Mouse (Mus musculus): Measurements from ENCODE around the gene Ctnnb1. TPM values are rescaled to one million over a fixed set of nuclear protein-coding genes. Genes with fewer than 3 reads are reported as not detected.

Gene Ctnnb1
- total RNA-seq, 4 experiments from 2014 or later = 868 to 952 (median 900) TPM

DNA sequence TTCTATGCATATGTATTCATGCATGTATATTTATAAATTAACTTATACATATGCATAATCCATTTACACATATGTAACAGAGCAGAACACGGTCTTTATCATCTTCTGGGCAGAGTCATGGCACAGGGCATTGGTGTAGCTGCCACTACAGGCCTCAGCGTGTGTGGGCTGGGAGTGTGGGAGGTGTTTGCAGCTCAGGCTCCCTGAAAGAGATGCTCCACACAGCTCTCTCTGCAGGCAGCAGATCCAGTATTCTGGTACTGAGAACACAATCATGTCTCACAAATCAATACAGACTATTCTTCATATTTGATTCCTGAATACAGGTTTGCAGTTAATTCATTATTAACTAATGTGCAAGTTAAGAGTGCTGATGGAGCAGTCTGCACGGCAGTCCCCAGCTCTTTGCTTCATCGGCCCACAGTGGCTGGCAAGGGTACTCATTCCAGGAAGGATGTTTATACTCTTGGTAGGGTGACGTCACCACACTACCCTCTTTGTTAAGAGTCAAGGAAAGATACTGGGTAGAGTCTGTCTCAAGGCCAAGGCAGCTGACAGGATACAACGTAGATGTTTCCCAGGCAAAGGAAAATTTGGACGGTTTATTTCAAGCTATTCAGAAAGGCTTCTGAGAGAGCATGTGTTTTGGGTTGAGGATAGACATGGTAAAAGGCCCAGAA, 71.8 kb downstream of the Ctnnb1 start:
- no peak for DNase-seq

DNA sequence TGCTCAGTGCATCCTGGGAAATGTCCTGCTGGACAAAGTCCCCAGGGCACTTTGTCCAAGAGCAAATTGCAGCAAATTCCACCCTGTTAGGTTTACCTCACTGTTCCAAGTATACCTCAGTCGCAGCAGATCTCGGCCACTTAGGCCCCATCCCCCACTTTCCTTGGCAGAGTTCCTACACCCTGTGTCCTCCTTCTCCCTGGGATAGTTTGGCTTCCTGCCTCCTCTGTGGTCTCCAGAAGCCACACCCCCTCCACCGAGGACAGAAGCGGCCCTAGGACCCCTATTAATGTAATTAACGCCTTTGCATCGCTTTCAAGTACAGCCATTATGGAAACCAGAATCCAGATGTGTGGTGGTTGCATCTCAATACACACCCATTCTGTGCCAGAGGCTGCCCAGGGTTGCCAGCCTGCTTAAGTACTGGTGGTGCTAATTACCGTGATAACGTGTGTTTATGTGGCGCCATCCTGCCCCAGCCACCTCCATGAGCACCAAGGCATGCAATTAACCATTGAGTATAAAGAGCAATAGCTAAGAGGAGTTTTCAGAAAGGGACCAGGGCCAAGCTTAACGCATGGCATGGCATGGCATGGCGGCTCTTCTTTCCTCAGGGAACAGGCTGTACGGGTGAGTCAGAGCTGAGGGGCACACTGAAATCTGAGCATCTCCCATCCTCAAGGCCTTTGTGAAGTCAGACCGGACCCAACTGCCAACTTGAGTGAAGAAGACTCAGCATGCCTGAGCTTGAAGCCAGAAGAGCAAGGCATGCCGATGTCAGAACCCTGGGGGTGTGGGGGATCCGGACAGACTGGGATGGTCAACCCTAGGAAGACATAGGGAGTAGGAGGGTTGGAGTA, 72.9 kb downstream of the Ctnnb1 start:
- peak; percentile 29 for DNase-seq

DNA sequence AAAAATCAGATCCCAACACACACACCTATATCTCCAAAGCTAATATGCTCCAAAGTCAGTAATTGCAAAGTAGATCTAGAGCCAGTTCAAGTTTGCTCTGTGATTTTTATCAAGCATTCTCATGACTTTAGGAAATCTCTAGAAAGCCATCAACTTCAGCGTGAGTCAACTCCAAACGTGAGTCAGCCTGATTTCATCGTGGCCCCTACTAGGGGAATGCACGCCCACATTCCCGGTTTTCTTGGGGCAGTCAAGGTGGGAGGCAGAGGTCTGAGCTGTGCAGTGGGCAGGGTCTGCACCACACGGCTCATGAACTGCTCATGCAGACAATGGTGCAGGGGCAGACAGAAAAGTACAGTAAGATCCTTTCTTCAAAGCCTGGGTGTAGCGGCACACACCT, 76.9 kb downstream of the Ctnnb1 start:
- no peak for DNase-seq

Small RNA genes lying within 50 kb of the gene (microRNA-seq; reads per million reads assigned to microRNA genes)
- 0 to 0.17 reads per million in 2 experiments for gene Mir7090
